ENCODE assay signal across 8 mouse cellular contexts in the genomic region with DNA sequence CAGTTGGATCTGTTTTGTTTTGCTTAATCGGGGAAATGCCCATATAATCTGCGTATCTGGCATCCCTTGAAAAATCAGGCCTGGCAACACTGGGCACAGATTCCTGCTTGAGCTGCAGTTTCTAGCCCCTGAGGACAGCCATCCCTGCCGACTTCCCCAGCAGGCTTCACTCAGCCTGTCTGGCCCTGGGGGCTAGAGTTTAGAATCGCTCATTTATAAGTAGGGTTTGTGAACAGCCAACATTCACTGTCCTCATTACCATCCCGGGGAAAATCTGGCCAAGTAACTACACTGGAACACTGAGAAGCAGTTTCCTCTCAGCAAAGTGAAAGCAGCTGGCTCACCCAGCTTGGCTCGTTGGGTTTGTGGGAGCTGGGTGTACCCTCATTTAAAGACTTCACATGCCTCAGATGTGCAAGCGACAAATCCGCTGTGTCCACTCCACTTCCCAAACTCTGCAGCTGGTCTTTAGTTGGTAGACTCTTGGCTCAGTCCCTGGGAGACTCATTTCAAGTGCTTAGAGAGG. TPM values are rescaled to one million over a fixed set of nuclear protein-coding genes. Genes with fewer than 3 reads are reported as not detected.
DNase-seq lines count a peak whose midpoint lies in the region; ATAC-seq and TF ChIP-seq lines count a peak whose summit lies in the region.

No protein-coding gene starts in this region.

- H3K9me3 ChIP-seq in forebrain, embryonic 14.5 days (replicated peaks; ENCODE audit: control insufficient read depth, low read length) = no peaks in the 10 kb centered on the region
- H3K9me3 ChIP-seq in lung, postnatal 0 days (ENCODE audit: low read length) = no peaks in the 10 kb centered on the region

- H3K27me3 ChIP-seq in forebrain, embryonic 14.5 days (replicated peaks; ENCODE audit: control insufficient read depth, insufficient read depth, low read length) = no peaks in the 10 kb centered on the region
- no peaks in the 10 kb centered on the region for H3K27me3 ChIP-seq in lung, postnatal 0 days (replicated peaks; ENCODE audit: insufficient read depth, low read length)

- no peak overlapping the region for H3K4me2 ChIP-seq in forebrain, embryonic 14.5 days (ENCODE audit: low read length)
- peak overlapping the region; percentile 36; the same call in 1 of the 2 replicates for H3K4me2 ChIP-seq in lung, postnatal 0 days (replicated peaks; ENCODE audit: low read depth, low read length)

- peak; percentile 25 for DNase-seq in ovary, postnatal 14 days (ENCODE audit: low spot score)
- no peak for DNase-seq in ovary, adult 18-20 months (ENCODE audit: low spot score)
- DNase-seq in forebrain, embryonic 14.5 days (ENCODE audit: low spot score) = peak; percentile 74
- peak; percentile 35 for DNase-seq in heart, postnatal 25 days (ENCODE audit: low spot score)
- DNase-seq in layer of hippocampus, adult 2 months (ENCODE audit: low spot score in 2 of 2) = peak; percentile 64 to 87
- no peak for DNase-seq in lung, postnatal 0 days (ENCODE audit: low spot score)
- DNase-seq in right cerebral cortex, postnatal 4 days = peak; percentile 33
- DNase-seq in T-cell, adult 2 months (ENCODE audit: low spot score) = no peak

- H3K4me1 ChIP-seq in forebrain, embryonic 14.5 days (ENCODE audit: control insufficient read depth, insufficient read depth, low read length) = peaks cover 7% of the 10 kb centered on the region; the same call in 1 of the 2 replicates
- no peaks in the 10 kb centered on the region; the same call in 1 of the 2 replicates for H3K4me1 ChIP-seq in lung, postnatal 0 days (ENCODE audit: insufficient read depth, low read depth, low read length)

- intact Hi-C loops in heart, postnatal 25 days (cut with DNase I) = no loop called here

- H3K27ac ChIP-seq in forebrain, embryonic 14.5 days (ENCODE audit: low read depth, low read length) = peak overlapping the region; percentile 68
- peak overlapping the region; percentile 83 for H3K27ac ChIP-seq in layer of hippocampus, adult 2 months
- H3K27ac ChIP-seq in lung, postnatal 0 days (ENCODE audit: low read length) = peak overlapping the region; percentile 69

- peak; percentile 81 for ATAC-seq in forebrain, embryonic 14.5 days
- peak; percentile 57 for ATAC-seq in lung, postnatal 0 days

- peak overlapping the region; percentile 10 for H3K9ac ChIP-seq in forebrain, embryonic 14.5 days (ENCODE audit: low read length)
- no peak overlapping the region for H3K9ac ChIP-seq in lung, postnatal 0 days (replicated peaks; ENCODE audit: low read depth)

- H3K36me3 ChIP-seq in forebrain, embryonic 14.5 days (ENCODE audit: control insufficient read depth, insufficient read depth, low read length) = no peaks in the 10 kb centered on the region
- H3K36me3 ChIP-seq in lung, postnatal 0 days (ENCODE audit: insufficient read depth, low read length) = no peaks in the 10 kb centered on the region

- no peak overlapping the region for H3K4me3 ChIP-seq in forebrain, embryonic 14.5 days (ENCODE audit: low read depth, low read length)
- peak overlapping the region; percentile 23; the same call in 1 of the 2 replicates for H3K4me3 ChIP-seq in layer of hippocampus, adult 2 months
- no peak overlapping the region for H3K4me3 ChIP-seq in lung, postnatal 0 days (ENCODE audit: low read depth, low read length)

- TF ChIP-seq EP300 in lung, postnatal 0 days (IDR thresholded peaks at IDR 0.05) = no peak

- 32% methylated on average over 8 of the region's 8 CpGs for WGBS in forebrain, embryonic 14.5 days
- WGBS in lung, postnatal 0 days = 40% methylated on average over 8 of the region's 8 CpGs

- TF ChIP-seq CTCF in layer of hippocampus, adult 2 months (conservative IDR thresholded peaks at IDR 0.05) = no peak
- TF ChIP-seq CTCF in lung, postnatal 0 days (IDR thresholded peaks at IDR 0.05) = no peak

RNA-seq across cellular contexts. Expression of a gene that starts 49.2 kb away (rescaled TPM):
- 208 and 211 TPM in 2 replicates for polyA plus RNA-seq in forebrain, embryonic 14.5 days (2014; fragmentation: Nextera tagmentation; extraction: Ambion mirVana)
- total RNA-seq in heart, postnatal 25 days (2021) = 100 to 1,000 TPM; 117 to 128 TPM
- 100 to 1,000 TPM; 109 to 113 TPM for total RNA-seq in layer of hippocampus, adult 2 months (2021)
- polyA plus RNA-seq in lung, postnatal 0 days (2015; fragmentation: Nextera tagmentation; extraction: Ambion mirVana) = 180 TPM in 2 replicates

Comparison
In these comparisons a context has a peak if more than half of its experiments do, and no peak if none do; other contexts are left out.
1. DNase-seq: peak in ovary, postnatal 14 days (single experiment), forebrain, embryonic 14.5 days (single experiment), heart, postnatal 25 days (single experiment), layer of hippocampus, adult 2 months (2 of 2) and right cerebral cortex, postnatal 4 days (single experiment); none in ovary, adult 18-20 months (single experiment), lung, postnatal 0 days (single experiment) and T-cell, adult 2 months (single experiment).
2. Peak in every context shown above with its lines, with median percentiles within 50 percentile points of each other: H3K27ac ChIP-seq.